Mouse (Mus musculus) forebrain, embryonic 15.5 days (tissue): ENCODE results near the gene Sfswap. TPM values are rescaled to one million over a fixed set of nuclear protein-coding genes. Genes with fewer than 3 reads are reported as not detected.

Experiments used
- ATAC-seq: fragments of 200-750 bp; cut with Nextera tagmentation; replicated peaks from 2 replicates; pipeline ENCODE4 v1.8.0; 2017; ENCODE audit warnings: mild to moderate bottlenecking, moderate TSS enrichment, moderate library complexity
- H3K27ac ChIP-seq: fragments of 300-500 bp; sonication (generic); replicated peaks from 2 replicates; pipeline ENCODE4 v1.5.1; 2015; ENCODE audit warnings: mild to moderate bottlenecking, inconsistent platforms
- H3K27me3 ChIP-seq: fragments of 300-500 bp; sonication (generic); 2 replicates; pipeline ENCODE4 v1.6.1; 2015; ENCODE audit warnings: inconsistent platforms
- H3K36me3 ChIP-seq: fragments of 300-500 bp; sonication (generic); 2 replicates; pipeline ENCODE4 v1.6.1; 2015; ENCODE audit warnings: mild to moderate bottlenecking, inconsistent platforms
- H3K4me1 ChIP-seq: fragments of 300-500 bp; sonication (generic); 2 replicates; pipeline ENCODE4 v1.6.1; 2015; ENCODE audit warnings: inconsistent platforms
- H3K4me2 ChIP-seq: fragments of 300-500 bp; sonication (generic); replicated peaks from 2 replicates; pipeline ENCODE4 v1.6.1; 2015; ENCODE audit warnings: mild to moderate bottlenecking, inconsistent platforms
- H3K4me3 ChIP-seq: fragments of 300-500 bp; sonication (generic); 2 replicates; pipeline ENCODE4 v1.5.1; 2015; ENCODE audit warnings: mild to moderate bottlenecking, inconsistent platforms
- H3K9ac ChIP-seq: fragments of 300-500 bp; sonication (generic); replicated peaks from 2 replicates; pipeline ENCODE4 v1.6.1; 2015; ENCODE audit warnings: mild to moderate bottlenecking, inconsistent platforms
- H3K9me3 ChIP-seq: fragments of 300-500 bp; sonication (generic); 2 replicates; pipeline ENCODE4 v1.6.1; 2016; ENCODE audit warnings: inconsistent platforms
- WGBS: fragments of 180-500 bp; shearing (Covaris S2); methylation state at CpG from one replicate; pipeline ENCODE4 v1.1.7; 2015; ENCODE audit warnings: mixed read lengths; 5-methylcytosine and 5-hydroxymethylcytosine counted together
- polyA plus RNA-seq: library from polyadenylated mRNA; unstranded; fragments of >200 nt; fragmentation: Nextera tagmentation; extraction: Ambion mirVana; gene quantifications from 2 replicates; pipeline ENCODE4 v1.2.1, GENCODE M21; 2015

Gene Sfswap
- polyA plus RNA-seq, 1 experiment from 2014 or later = 61.0 TPM

- H3K27me3 ChIP-seq = no peaks in the 10 kb centered on the region
- no peak overlapping the region for H3K4me2 ChIP-seq
- 35% methylated on average over 10 of the region's 10 CpGs for WGBS
- H3K36me3 ChIP-seq = no peaks in the 10 kb centered on the region
- no peak for ATAC-seq
- H3K9me3 ChIP-seq = no peaks in the 10 kb centered on the region
- no peaks in the 10 kb centered on the region for H3K4me1 ChIP-seq
- H3K27ac ChIP-seq = no peak overlapping the region
- no peak overlapping the region for H3K4me3 ChIP-seq
- H3K9ac ChIP-seq = no peak overlapping the region
Observed at GRCm38 (mm10) chr5:129489879-129490278, 11.1 kb upstream of the Sfswap start.

- H3K9ac ChIP-seq = peak overlapping the region; percentile 78
- no peaks in the 10 kb centered on the region for H3K9me3 ChIP-seq
- peaks cover 28% of the 10 kb centered on the region for H3K36me3 ChIP-seq
- peak overlapping the region; percentile 81 for H3K27ac ChIP-seq
- no peaks in the 10 kb centered on the region for H3K27me3 ChIP-seq
- WGBS = under 1% methylated on average over 44 of the region's 44 CpGs
- H3K4me3 ChIP-seq = peak overlapping the region; percentile 82
- H3K4me1 ChIP-seq = peaks cover 25% of the 10 kb centered on the region
- ATAC-seq = peak; percentile 43; the same call in 1 of the 2 replicates
- peak overlapping the region; percentile 96 for H3K4me2 ChIP-seq
Observed at GRCm38 (mm10) chr5:129501671-129502070, 650 bp downstream of the Sfswap start.

GRCm38 (mm10) chr5:129506886-129507285, 5.9 kb downstream of the Sfswap start:
- Histone ChIP-seq H3K4me2 (no peak overlapping the region), H3K4me3 (no peak overlapping the region), H3K27ac (no peak overlapping the region), H3K9ac (no peak overlapping the region), H3K36me3 (peaks cover 74% of the 10 kb centered on the region), H3K4me1 (peaks cover 17% of the 10 kb centered on the region), H3K9me3 (no peaks in the 10 kb centered on the region), H3K27me3 (no peaks in the 10 kb centered on the region)
- ATAC-seq = no peak
- WGBS = 92% methylated on average over 4 of the region's 4 CpGs

GRCm38 (mm10) chr5:129518180-129518579, 17.2 kb downstream of the Sfswap start:
- Histone ChIP-seq H3K4me3 (no peak overlapping the region), H3K9ac (no peak overlapping the region), H3K4me2 (no peak overlapping the region), H3K27ac (no peak overlapping the region), H3K36me3 (peaks cover 69% of the 10 kb centered on the region), H3K27me3 (no peaks in the 10 kb centered on the region), H3K4me1 (no peaks in the 10 kb centered on the region), H3K9me3 (no peaks in the 10 kb centered on the region)
- WGBS = 93% methylated on average over 4 of the region's 4 CpGs
- ATAC-seq = no peak

GRCm38 (mm10) chr5:129518786-129519185, 17.8 kb downstream of the Sfswap start:
- Histone ChIP-seq H3K4me3 (no peak overlapping the region), H3K27ac (no peak overlapping the region), H3K9me3 (no peaks in the 10 kb centered on the region), H3K27me3 (no peaks in the 10 kb centered on the region), H3K36me3 (peaks cover 63% of the 10 kb centered on the region), H3K4me2 (no peak overlapping the region), H3K4me1 (no peaks in the 10 kb centered on the region), H3K9ac (no peak overlapping the region)
- no peak for ATAC-seq
- WGBS = 85% methylated on average over 1 of the region's 1 CpGs

- H3K4me3 ChIP-seq = no peak overlapping the region
- H3K27me3 ChIP-seq = no peaks in the 10 kb centered on the region
- H3K4me1 ChIP-seq = no peaks in the 10 kb centered on the region
- no peak overlapping the region for H3K4me2 ChIP-seq
- H3K27ac ChIP-seq = no peak overlapping the region
- peaks cover 55% of the 10 kb centered on the region for H3K36me3 ChIP-seq
- 94% methylated on average over 2 of the region's 2 CpGs for WGBS
- H3K9ac ChIP-seq = no peak overlapping the region
- no peaks in the 10 kb centered on the region for H3K9me3 ChIP-seq
- ATAC-seq = no peak
Observed at GRCm38 (mm10) chr5:129519591-129519990, 18.6 kb downstream of the Sfswap start.

GRCm38 (mm10) chr5:129521501-129521900, 20.5 kb downstream of the Sfswap start:
- no peak overlapping the region for H3K9ac ChIP-seq
- WGBS = 90% methylated on average over 7 of the region's 7 CpGs
- H3K36me3 ChIP-seq = peaks cover 48% of the 10 kb centered on the region
- H3K9me3 ChIP-seq = no peaks in the 10 kb centered on the region
- no peak overlapping the region for H3K4me2 ChIP-seq
- no peak overlapping the region for H3K27ac ChIP-seq
- H3K27me3 ChIP-seq = no peaks in the 10 kb centered on the region
- no peak overlapping the region for H3K4me3 ChIP-seq
- H3K4me1 ChIP-seq = no peaks in the 10 kb centered on the region
- ATAC-seq = no peak

- no peak overlapping the region for H3K9ac ChIP-seq
- H3K36me3 ChIP-seq = peaks cover 47% of the 10 kb centered on the region
- H3K4me3 ChIP-seq = no peak overlapping the region
- H3K4me2 ChIP-seq = no peak overlapping the region
- WGBS = 89% methylated on average over 3 of the region's 3 CpGs
- H3K9me3 ChIP-seq = no peaks in the 10 kb centered on the region
- no peak for ATAC-seq
- H3K4me1 ChIP-seq = no peaks in the 10 kb centered on the region
- no peaks in the 10 kb centered on the region for H3K27me3 ChIP-seq
- no peak overlapping the region for H3K27ac ChIP-seq
Observed at GRCm38 (mm10) chr5:129521913-129522312, 20.9 kb downstream of the Sfswap start.

GRCm38 (mm10) chr5:129523166-129523565, 22.1 kb downstream of the Sfswap start:
- H3K27me3 ChIP-seq = no peaks in the 10 kb centered on the region
- H3K9me3 ChIP-seq = no peaks in the 10 kb centered on the region

GRCm38 (mm10) chr5:129524751-129525150, 23.7 kb downstream of the Sfswap start:
- Histone ChIP-seq H3K36me3 (peaks cover 35% of the 10 kb centered on the region), H3K4me3 (no peak overlapping the region), H3K9me3 (no peaks in the 10 kb centered on the region), H3K27me3 (no peaks in the 10 kb centered on the region), H3K4me2 (no peak overlapping the region), H3K9ac (no peak overlapping the region), H3K4me1 (no peaks in the 10 kb centered on the region), H3K27ac (no peak overlapping the region)
- WGBS = 93% methylated on average over 5 of the region's 5 CpGs
- ATAC-seq = no peak

More at GRCm38 (mm10) chr5:129523166-129523565, 22.1 kb downstream of the Sfswap start:
- Histone ChIP-seq H3K36me3 (peaks cover 49% of the 10 kb centered on the region), H3K4me3 (no peak overlapping the region), H3K27ac (no peak overlapping the region), H3K4me2 (no peak overlapping the region), H3K9ac (no peak overlapping the region), H3K4me1 (no peaks in the 10 kb centered on the region)
- ATAC-seq = no peak
- WGBS = 82% methylated on average over 3 of the region's 3 CpGs

GRCm38 (mm10) chr5:129527162-129527561, 26.1 kb downstream of the Sfswap start:
- no peak overlapping the region for H3K4me2 ChIP-seq
- no peak overlapping the region for H3K27ac ChIP-seq
- no peak overlapping the region for H3K9ac ChIP-seq
- no peak overlapping the region for H3K4me3 ChIP-seq
- peaks cover 34% of the 10 kb centered on the region for H3K36me3 ChIP-seq
- no peaks in the 10 kb centered on the region for H3K27me3 ChIP-seq
- H3K4me1 ChIP-seq = no peaks in the 10 kb centered on the region
- no peaks in the 10 kb centered on the region for H3K9me3 ChIP-seq
- 93% methylated on average over 5 of the region's 5 CpGs for WGBS
- ATAC-seq = no peak

- no peak for ATAC-seq
- 68% methylated on average over 1 of the region's 1 CpGs for WGBS
- H3K27ac ChIP-seq = no peak overlapping the region
- H3K4me2 ChIP-seq = no peak overlapping the region
- H3K36me3 ChIP-seq = peaks cover 35% of the 10 kb centered on the region
- no peaks in the 10 kb centered on the region for H3K9me3 ChIP-seq
- no peak overlapping the region for H3K9ac ChIP-seq
- H3K4me3 ChIP-seq = no peak overlapping the region
- no peaks in the 10 kb centered on the region for H3K27me3 ChIP-seq
- no peaks in the 10 kb centered on the region for H3K4me1 ChIP-seq
Observed at GRCm38 (mm10) chr5:129529571-129529970, 28.6 kb downstream of the Sfswap start.

- no peak overlapping the region for H3K4me2 ChIP-seq
- WGBS = 96% methylated on average over 3 of the region's 3 CpGs
- peak overlapping the region; percentile 32; the same call in 1 of the 2 replicates for H3K27ac ChIP-seq
- H3K9me3 ChIP-seq = no peaks in the 10 kb centered on the region
- no peak for ATAC-seq
- H3K27me3 ChIP-seq = no peaks in the 10 kb centered on the region
- H3K4me1 ChIP-seq = no peaks in the 10 kb centered on the region
- H3K4me3 ChIP-seq = no peak overlapping the region
- no peak overlapping the region for H3K9ac ChIP-seq
- H3K36me3 ChIP-seq = peaks cover 8% of the 10 kb centered on the region
Observed at GRCm38 (mm10) chr5:129533731-129534130, 32.7 kb downstream of the Sfswap start.
